Comparison of ENCODE assay signal across 18 mouse cellular contexts in the genomic region with DNA sequence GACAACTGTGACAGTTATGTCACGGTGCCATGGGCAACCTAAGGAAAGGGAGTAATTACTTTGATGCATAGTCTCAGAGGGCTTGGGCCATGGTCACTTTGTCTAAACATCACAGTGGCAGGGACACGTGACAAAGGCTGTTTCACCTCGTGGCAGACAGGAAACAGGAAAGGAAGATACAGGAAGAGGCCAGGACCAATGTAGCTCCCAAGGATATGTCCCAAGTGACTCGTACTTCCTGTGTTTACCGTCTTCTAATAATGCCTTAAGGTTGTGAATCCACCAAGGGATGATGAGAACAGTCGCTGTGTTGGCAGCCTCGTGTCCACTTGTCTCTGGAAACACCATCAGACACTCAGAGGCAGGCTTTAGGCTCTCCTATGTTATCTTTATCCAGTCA. TPM values are rescaled to one million over a fixed set of nuclear protein-coding genes. Genes with fewer than 3 reads are reported as not detected.
DNase-seq lines count a peak whose midpoint lies in the region; ATAC-seq and TF ChIP-seq lines count a peak whose summit lies in the region.
"Had no signal": no experiment of that assay in that cellular context is flagged by ENCODE, and none has a peak within 500 bp of the region (broad histone marks: within the 10 kb centered on the region; RNA-seq: fewer than 3 reads in every experiment).

No protein-coding gene starts in this region.

- WGBS in kidney, embryonic 15.5 days = 60% methylated on average over 7 of the region's 7 CpGs
- WGBS in heart, postnatal 0 days = 45% methylated on average over 7 of the region's 7 CpGs
- 55% methylated on average over 7 of the region's 7 CpGs for WGBS in lung, postnatal 0 days
- 83% methylated on average over 7 of the region's 7 CpGs for WGBS in forebrain, embryonic 14.5 days

- H3K27me3 ChIP-seq in kidney, embryonic 15.5 days = no peaks in the 10 kb centered on the region
- no peaks in the 10 kb centered on the region for H3K27me3 ChIP-seq in heart, postnatal 0 days (ENCODE audit: control insufficient read depth, insufficient read depth, low read length)
- no peaks in the 10 kb centered on the region for H3K27me3 ChIP-seq in lung, postnatal 0 days (replicated peaks; ENCODE audit: insufficient read depth, low read length)
- H3K27me3 ChIP-seq in forebrain, embryonic 14.5 days (replicated peaks; ENCODE audit: control insufficient read depth, insufficient read depth, low read length) = no peaks in the 10 kb centered on the region
- H3K27me3 ChIP-seq: embryonic facial prominence, embryonic 13.5 days; neural tube, embryonic 13.5 days had no signal

- H3K27ac ChIP-seq in kidney, embryonic 15.5 days = no peak overlapping the region
- peak overlapping the region; percentile 79 for H3K27ac ChIP-seq in brown adipose tissue, adult 24 weeks (replicated peaks; ENCODE audit: low read depth, low read length)
- peak overlapping the region; percentile 9 for H3K27ac ChIP-seq in heart, postnatal 0 days (ENCODE audit: low read depth)
- H3K27ac ChIP-seq in lung, postnatal 0 days (ENCODE audit: low read length) = peak overlapping the region; percentile 54; the same call in 1 of the 2 replicates
- H3K27ac ChIP-seq in forebrain, embryonic 14.5 days (ENCODE audit: low read depth, low read length) = no peak overlapping the region
- H3K27ac ChIP-seq: embryonic facial prominence, embryonic 13.5 days; midbrain, embryonic 10.5 days; neural tube, embryonic 13.5 days; stomach, postnatal 0 days had no signal

- DNase-seq in kidney, adult 11 months = peak; percentile 15
- DNase-seq in heart, postnatal 0 days (ENCODE audit: low spot score) = peak; percentile 27
- peak; percentile 62 for DNase-seq in lung, postnatal 0 days (ENCODE audit: low spot score)
- DNase-seq in ovary, adult 18-20 months (ENCODE audit: low spot score) = no peak
- no peak for DNase-seq in yolk sac, embryonic 10.5 days (ENCODE audit: low spot score)
- no peak for DNase-seq in forebrain, embryonic 14.5 days (ENCODE audit: low spot score)
- DNase-seq: cerebellum, adult 9-11 months; liver; liver, postnatal 0 days; thymus, postnatal 36 days had no signal

- H3K4me2 ChIP-seq in kidney, embryonic 15.5 days = no peak overlapping the region
- H3K4me2 ChIP-seq in heart, postnatal 0 days (ENCODE audit: low read depth, low read length) = no peak overlapping the region
- H3K4me2 ChIP-seq in lung, postnatal 0 days (replicated peaks; ENCODE audit: low read depth, low read length) = no peak overlapping the region
- no peak overlapping the region for H3K4me2 ChIP-seq in forebrain, embryonic 14.5 days (ENCODE audit: low read length)
- H3K4me2 ChIP-seq: embryonic facial prominence, embryonic 13.5 days; neural tube, embryonic 13.5 days had no signal

- no peaks in the 10 kb centered on the region for H3K4me1 ChIP-seq in kidney, embryonic 15.5 days
- peaks cover 9% of the 10 kb centered on the region for H3K4me1 ChIP-seq in brown adipose tissue, adult 24 weeks (ENCODE audit: control insufficient read depth, insufficient read depth, insufficient read length, low read length)
- peaks cover 23% of the 10 kb centered on the region for H3K4me1 ChIP-seq in heart, postnatal 0 days (ENCODE audit: control insufficient read depth, insufficient read depth)
- no peaks in the 10 kb centered on the region for H3K4me1 ChIP-seq in lung, postnatal 0 days (ENCODE audit: insufficient read depth, low read depth, low read length)
- H3K4me1 ChIP-seq in forebrain, embryonic 14.5 days (ENCODE audit: control insufficient read depth, insufficient read depth, low read length) = no peaks in the 10 kb centered on the region
- H3K4me1 ChIP-seq: midbrain, embryonic 10.5 days had no signal

- peaks cover 60% of the 10 kb centered on the region for H3K36me3 ChIP-seq in kidney, embryonic 15.5 days
- H3K36me3 ChIP-seq in heart, postnatal 0 days (replicated peaks; ENCODE audit: control insufficient read depth, insufficient read depth, low read length) = peaks cover 48% of the 10 kb centered on the region
- 0 out of 2 replicates have a peak, but pooled peaks cover 6% of the 10 kb centered on the region for H3K36me3 ChIP-seq in lung, postnatal 0 days (ENCODE audit: insufficient read depth, low read length)
- no peaks in the 10 kb centered on the region for H3K36me3 ChIP-seq in forebrain, embryonic 14.5 days (ENCODE audit: control insufficient read depth, insufficient read depth, low read length)
- H3K36me3 ChIP-seq: midbrain, embryonic 10.5 days; neural tube, embryonic 13.5 days had no signal

- H3K4me3 ChIP-seq in kidney, embryonic 15.5 days (replicated peaks) = no peak overlapping the region
- H3K4me3 ChIP-seq in brown adipose tissue, adult 24 weeks (ENCODE audit: insufficient read depth, low read depth, low read length) = no peak overlapping the region
- H3K4me3 ChIP-seq in heart, postnatal 0 days (ENCODE audit: low read depth, low read length) = no peak overlapping the region
- no peak overlapping the region for H3K4me3 ChIP-seq in lung, postnatal 0 days (ENCODE audit: low read depth, low read length)
- H3K4me3 ChIP-seq in forebrain, embryonic 14.5 days (ENCODE audit: low read depth, low read length) = no peak overlapping the region
- H3K4me3 ChIP-seq: embryonic facial prominence, embryonic 13.5 days; midbrain, embryonic 10.5 days; neural tube, embryonic 13.5 days had no signal

- H3K9ac ChIP-seq in kidney, embryonic 15.5 days = no peak overlapping the region
- H3K9ac ChIP-seq in heart, postnatal 0 days (replicated peaks; ENCODE audit: low read depth, low read length) = no peak overlapping the region
- H3K9ac ChIP-seq in lung, postnatal 0 days (replicated peaks; ENCODE audit: low read depth) = no peak overlapping the region
- no peak overlapping the region for H3K9ac ChIP-seq in forebrain, embryonic 14.5 days (ENCODE audit: low read length)
- H3K9ac ChIP-seq: embryonic facial prominence, embryonic 13.5 days; liver, postnatal 0 days; neural tube, embryonic 13.5 days had no signal

- no peaks in the 10 kb centered on the region for H3K9me3 ChIP-seq in kidney, embryonic 15.5 days (replicated peaks)
- H3K9me3 ChIP-seq in heart, postnatal 0 days (replicated peaks; ENCODE audit: control insufficient read depth, low read length) = no peaks in the 10 kb centered on the region
- H3K9me3 ChIP-seq in lung, postnatal 0 days (ENCODE audit: low read length) = no peaks in the 10 kb centered on the region
- H3K9me3 ChIP-seq in forebrain, embryonic 14.5 days (replicated peaks; ENCODE audit: control insufficient read depth, low read length) = no peaks in the 10 kb centered on the region
- H3K9me3 ChIP-seq: embryonic facial prominence, embryonic 13.5 days; midbrain, embryonic 10.5 days; neural tube, embryonic 13.5 days had no signal

- 0 out of 2 replicates have a peak, but pooled peaks have one; percentile 29 for TF ChIP-seq EP300 in heart, postnatal 0 days (IDR thresholded peaks at IDR 0.05; ENCODE audit: low read depth)
- peak; percentile 79 for TF ChIP-seq EP300 in lung, postnatal 0 days (IDR thresholded peaks at IDR 0.05)

- no peak for ATAC-seq in kidney, embryonic 15.5 days (replicated peaks; ENCODE audit: low FRiP score)
- 0 out of 2 replicates have a peak, but pooled peaks have one; percentile 49 for ATAC-seq in heart, postnatal 0 days (ENCODE audit: insufficient read depth, low read depth)
- peak; percentile 87 for ATAC-seq in lung, postnatal 0 days
- ATAC-seq in forebrain, embryonic 14.5 days = no peak
- ATAC-seq: hindbrain, embryonic 16.5 days; liver, postnatal 0 days had no signal

- TF ChIP-seq CTCF in heart, postnatal 0 days (IDR thresholded peaks at IDR 0.05; ENCODE audit: low read depth) = no peak
- TF ChIP-seq CTCF in lung, postnatal 0 days (IDR thresholded peaks at IDR 0.05) = no peak

RNA-seq across cellular contexts. Expression of a gene that starts 16.1 kb away (rescaled TPM):
- 39.3 and 41.4 TPM in 2 replicates for polyA plus RNA-seq in kidney, embryonic 15.5 days (2015; fragmentation: Nextera tagmentation; extraction: Ambion mirVana)
- 9.2 and 13.2 TPM in 2 replicates for polyA plus RNA-seq in brown adipose tissue, adult 24 weeks (2012; ENCODE audit: insufficient read depth, insufficient read length, missing spikeins)
- total RNA-seq in heart, postnatal 0 days (2014; rRNA removed; ENCODE audit: low replicate concordance) = 22.7 and 45.2 TPM in 2 replicates
- polyA plus RNA-seq in heart, postnatal 0 days (2015; fragmentation: Nextera tagmentation; extraction: Ambion mirVana) = 22.7 and 23.5 TPM in 2 replicates
- 26.3 and 30.9 TPM in 2 replicates for polyA plus RNA-seq in lung, postnatal 0 days (2015; fragmentation: Nextera tagmentation; extraction: Ambion mirVana)
- 4.5 and 5.6 TPM in 2 replicates for polyA plus RNA-seq in forebrain, embryonic 14.5 days (2014; fragmentation: Nextera tagmentation; extraction: Ambion mirVana)

RNA-seq across cellular contexts. Expression of a gene that starts 26.1 kb away (rescaled TPM):
- 0.60 and 0.93 TPM in 2 replicates for polyA plus RNA-seq in kidney, embryonic 15.5 days (2015; fragmentation: Nextera tagmentation; extraction: Ambion mirVana)
- polyA plus RNA-seq in brown adipose tissue, adult 24 weeks (2012; ENCODE audit: insufficient read depth, insufficient read length, missing spikeins) = not detected in 2 replicates
- 0.11 and 0.15 TPM in 2 replicates for total RNA-seq in heart, postnatal 0 days (2014; rRNA removed; ENCODE audit: low replicate concordance)
- 0.30 and 0.41 TPM in 2 replicates for polyA plus RNA-seq in heart, postnatal 0 days (2015; fragmentation: Nextera tagmentation; extraction: Ambion mirVana)
- 0.68 and 0.99 TPM in 2 replicates for polyA plus RNA-seq in lung, postnatal 0 days (2015; fragmentation: Nextera tagmentation; extraction: Ambion mirVana)
- 0.38 and 0.48 TPM in 2 replicates for polyA plus RNA-seq in forebrain, embryonic 14.5 days (2014; fragmentation: Nextera tagmentation; extraction: Ambion mirVana)

RNA-seq across cellular contexts. Expression of a gene that starts 52.6 kb away (rescaled TPM):
- 0.65 and 1.0 TPM in 2 replicates for polyA plus RNA-seq in kidney, embryonic 15.5 days (2015; fragmentation: Nextera tagmentation; extraction: Ambion mirVana)
- polyA plus RNA-seq in brown adipose tissue, adult 24 weeks (2012; ENCODE audit: insufficient read depth, insufficient read length, missing spikeins) = 2.4 TPM in 1 of 2 replicates, not detected in the other
- total RNA-seq in heart, postnatal 0 days (2014; rRNA removed; ENCODE audit: low replicate concordance) = 1.6 TPM in 1 of 2 replicates, not detected in the other
- 0.45 and 0.46 TPM in 2 replicates for polyA plus RNA-seq in heart, postnatal 0 days (2015; fragmentation: Nextera tagmentation; extraction: Ambion mirVana)
- polyA plus RNA-seq in lung, postnatal 0 days (2015; fragmentation: Nextera tagmentation; extraction: Ambion mirVana) = 0.58 and 0.64 TPM in 2 replicates
- polyA plus RNA-seq in forebrain, embryonic 14.5 days (2014; fragmentation: Nextera tagmentation; extraction: Ambion mirVana) = 0.33 and 0.36 TPM in 2 replicates
- total RNA-seq: gastrocnemius, adult 8-10 months had no signal

Comparison
In these comparisons a context has a peak if more than half of its experiments do, and no peak if none do; other contexts are left out.
1. DNase-seq: peak in kidney, adult 11 months (single experiment), heart, postnatal 0 days (single experiment) and lung, postnatal 0 days (single experiment); none in ovary, adult 18-20 months (single experiment), yolk sac, embryonic 10.5 days (single experiment) and forebrain, embryonic 14.5 days (single experiment).
2. ATAC-seq: peak in heart, postnatal 0 days (single experiment) and lung, postnatal 0 days (single experiment); none in kidney, embryonic 15.5 days (single experiment) and forebrain, embryonic 14.5 days (single experiment).
3. H3K27ac ChIP-seq: peak in brown adipose tissue, adult 24 weeks (single experiment), heart, postnatal 0 days (single experiment) and lung, postnatal 0 days (single experiment); none in kidney, embryonic 15.5 days (single experiment) and forebrain, embryonic 14.5 days (single experiment).